Mouse (Mus musculus): ENCODE measurements around the gene Gemin8. TPM values are rescaled to one million over a fixed set of nuclear protein-coding genes. Genes with fewer than 3 reads are reported as not detected.

Gene Gemin8
- polyA plus RNA-seq, 1 experiment from 2014 or later = 10.8 TPM

- Histone ChIP-seq H3K4me2 (no peak overlapping the region), H3K9ac (no peak overlapping the region), H3K4me3 (no peak overlapping the region), H3K4me1 (replicated peaks) (no peaks in the 10 kb centered on the region), H3K9me3 (no peaks in the 10 kb centered on the region), H3K27me3 (peaks cover 27% of the 10 kb centered on the region; the same call in 1 of the 2 replicates), H3K36me3 (no peaks in the 10 kb centered on the region), H3K27ac (replicated peaks) (no peak overlapping the region)
- WGBS = 48% methylated on average over 2 of the region's 2 CpGs
- no peak for ATAC-seq (ENCODE audit: low read depth)
These were observed 65.9 kb downstream of the Gemin8 start for GRCm38 (mm10) chrX:166236131-166236530.

DNA sequence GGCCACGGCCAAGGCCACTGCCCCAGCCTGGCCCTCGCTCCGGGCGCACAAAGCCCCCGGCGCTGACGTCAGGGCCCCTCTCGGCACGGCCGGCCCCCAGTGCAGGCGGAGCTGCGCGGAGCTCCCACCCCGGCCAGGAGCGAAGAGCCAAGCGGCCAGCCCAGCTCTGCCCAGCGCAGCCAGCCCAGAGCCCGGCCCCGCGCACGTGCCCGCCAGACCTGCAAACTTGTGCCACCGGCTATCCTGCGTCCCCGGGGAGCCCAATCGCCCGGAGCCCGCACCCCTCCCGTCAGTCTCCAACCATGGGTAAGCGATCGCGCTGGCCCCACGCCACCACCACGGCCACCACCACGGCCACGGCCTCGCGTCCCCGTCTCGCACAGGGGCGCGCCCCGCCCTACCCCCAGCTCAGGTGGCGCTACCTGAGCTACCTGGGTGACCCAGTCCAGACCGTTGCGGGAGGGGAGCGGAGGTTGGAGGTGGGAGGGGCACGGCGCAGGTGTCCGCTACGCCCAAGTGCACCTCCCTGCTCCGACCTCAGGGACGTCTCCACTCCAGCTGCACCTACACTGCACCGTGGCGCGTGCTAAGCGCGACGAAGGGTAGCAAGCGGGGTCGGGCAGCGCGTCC, 68.7 kb downstream of the Gemin8 start, which contains the start of gene Gpm6b:
Gene Gpm6b, plus strand, starts transcription at position 81 of the 630 bp plus-strand sequence.
- Histone ChIP-seq H3K27ac (replicated peaks) (peak within 1 kb of the TSS; percentile 52), H3K9me3 (no peaks in the 10 kb centered on the region), H3K4me2 (peak within 1 kb of the TSS; percentile 68), H3K36me3 (no peaks in the 10 kb centered on the region), H3K4me3 (peak within 1 kb of the TSS; percentile 57), H3K4me1 (replicated peaks) (no peaks in the 10 kb centered on the region), H3K9ac (peak within 1 kb of the TSS; percentile 80), H3K27me3 (peaks cover 24% of the 10 kb centered on the region; the same call in 1 of the 2 replicates)
- ATAC-seq (ENCODE audit: low read depth) = peak; percentile 91
- WGBS = 18% methylated on average over 63 of the region's 63 CpGs

DNA sequence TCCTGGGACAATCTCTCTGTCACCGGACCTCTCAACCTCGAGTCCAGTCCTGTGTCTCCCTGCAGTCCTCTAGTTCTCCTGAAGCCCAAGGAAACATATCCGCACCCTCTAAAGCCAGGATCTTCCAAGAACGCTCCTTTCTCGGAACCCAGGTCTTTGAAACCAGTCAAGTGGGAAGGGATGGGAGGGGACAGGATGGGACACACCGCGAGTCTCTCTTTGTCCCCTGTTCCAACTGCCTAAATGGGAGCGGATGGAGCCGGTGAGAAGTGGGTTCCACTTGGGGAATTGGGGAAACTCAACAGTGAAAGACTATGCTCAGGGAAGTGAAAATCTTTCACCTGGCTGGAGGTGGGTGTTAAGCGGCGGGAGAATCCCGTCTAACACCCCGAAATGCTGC, 69.3 kb downstream of the Gemin8 start:
- peak overlapping the region; percentile 80 for H3K9ac ChIP-seq
- H3K4me1 ChIP-seq (replicated peaks) = no peaks in the 10 kb centered on the region
- peak; percentile 44 for ATAC-seq (ENCODE audit: low read depth)
- peak overlapping the region; percentile 68 for H3K4me2 ChIP-seq
- H3K4me3 ChIP-seq = peak overlapping the region; percentile 57
- H3K27me3 ChIP-seq = peaks cover 24% of the 10 kb centered on the region
- H3K27ac ChIP-seq (replicated peaks) = peak overlapping the region; percentile 52
- no peaks in the 10 kb centered on the region for H3K36me3 ChIP-seq
- no peaks in the 10 kb centered on the region for H3K9me3 ChIP-seq
- 33% methylated on average over 13 of the region's 13 CpGs for WGBS

Other genes starting within 250 kb of the Gemin8 start
- 226 and 240 TPM in 2 replicates for gene Gpm6b, start 68.5 kb downstream of the Gemin8 start, polyA plus RNA-seq (2015; fragmentation: Nextera tagmentation; extraction: Ambion mirVana)